Mouse (Mus musculus): ENCODE data around the gene Wfikkn1.
A peak's percentile ranks its signal among the peaks of the same experiment; 100 is the strongest.

Wfikkn1 gene

GRCm38 (mm10) chr17:25880196-25880910 lies at the start of gene Wfikkn1:
Gene Wfikkn1, minus strand, starts transcription at chr17:25880858.
- DNase-seq (ENCODE audit: low spot score), result no peak

GRCm38 (mm10) chr17:25925348-25925747 lies 44.7 kb upstream of the Wfikkn1 start:
- no peak for DNase-seq (ENCODE audit: low spot score)

DNA sequence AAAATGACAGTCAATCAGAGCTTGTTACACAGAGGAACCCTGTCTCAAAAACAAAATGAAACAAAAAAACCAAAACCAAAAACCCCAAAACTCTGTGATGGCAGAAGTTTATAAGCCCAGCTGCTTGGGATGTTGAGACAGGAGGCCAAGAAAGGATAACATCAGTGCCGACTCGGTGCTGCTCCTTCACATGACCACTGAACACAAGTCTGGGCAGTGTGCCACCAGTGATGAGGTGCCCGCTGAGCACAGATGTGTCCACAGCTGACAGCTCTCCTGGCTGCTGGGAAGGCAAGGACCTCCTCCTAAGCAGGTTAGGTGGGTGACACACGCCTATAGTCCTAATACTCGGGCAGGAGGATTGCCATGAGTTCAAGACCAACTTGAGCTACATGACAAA lies 41.5 kb upstream of the Wfikkn1 start:
- no peak for DNase-seq (ENCODE audit: low spot score)

GRCm38 (mm10) chr17:25919786-25920642 lies 39.4 kb upstream of the Wfikkn1 start:
- peak; percentile 100 for DNase-seq (ENCODE audit: low spot score)

DNA sequence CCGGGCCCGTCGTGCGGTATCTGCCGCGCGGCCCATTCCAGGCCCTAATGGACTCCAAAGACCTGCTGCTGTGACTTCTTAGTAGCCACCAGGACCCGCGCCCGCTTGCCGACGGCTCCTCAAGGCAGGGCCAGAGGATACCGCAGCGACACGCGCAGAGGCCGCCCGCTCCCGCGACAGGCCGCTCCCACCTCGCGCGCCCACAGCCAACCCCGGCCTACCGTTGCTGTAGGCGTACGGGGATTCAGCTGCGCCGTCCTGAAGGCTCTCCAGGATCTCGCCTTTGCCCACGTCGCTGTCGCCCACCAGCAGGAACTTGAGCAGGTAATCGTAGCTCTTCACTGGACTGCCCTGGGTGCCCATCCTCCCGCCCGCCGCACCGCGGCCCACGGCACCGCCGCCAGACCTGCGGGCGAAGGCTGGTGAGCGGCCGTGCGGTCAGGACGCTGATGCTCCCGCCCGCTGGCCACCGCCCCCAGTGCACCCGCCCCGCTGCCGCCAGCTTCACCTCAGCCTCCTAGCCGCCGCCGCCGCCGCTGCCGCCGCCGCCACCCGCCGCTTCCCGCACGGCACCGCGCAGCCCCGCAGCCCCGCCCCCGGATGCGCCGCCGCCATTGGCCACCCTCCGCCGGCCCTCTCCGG lies 38.6 kb upstream of the Wfikkn1 start, which contains the start of gene Rab40c:
Gene Rab40c, minus strand, starts transcription at position 584 of the 642 bp plus-strand sequence.
- DNase-seq (ENCODE audit: low spot score), result no peak

DNA sequence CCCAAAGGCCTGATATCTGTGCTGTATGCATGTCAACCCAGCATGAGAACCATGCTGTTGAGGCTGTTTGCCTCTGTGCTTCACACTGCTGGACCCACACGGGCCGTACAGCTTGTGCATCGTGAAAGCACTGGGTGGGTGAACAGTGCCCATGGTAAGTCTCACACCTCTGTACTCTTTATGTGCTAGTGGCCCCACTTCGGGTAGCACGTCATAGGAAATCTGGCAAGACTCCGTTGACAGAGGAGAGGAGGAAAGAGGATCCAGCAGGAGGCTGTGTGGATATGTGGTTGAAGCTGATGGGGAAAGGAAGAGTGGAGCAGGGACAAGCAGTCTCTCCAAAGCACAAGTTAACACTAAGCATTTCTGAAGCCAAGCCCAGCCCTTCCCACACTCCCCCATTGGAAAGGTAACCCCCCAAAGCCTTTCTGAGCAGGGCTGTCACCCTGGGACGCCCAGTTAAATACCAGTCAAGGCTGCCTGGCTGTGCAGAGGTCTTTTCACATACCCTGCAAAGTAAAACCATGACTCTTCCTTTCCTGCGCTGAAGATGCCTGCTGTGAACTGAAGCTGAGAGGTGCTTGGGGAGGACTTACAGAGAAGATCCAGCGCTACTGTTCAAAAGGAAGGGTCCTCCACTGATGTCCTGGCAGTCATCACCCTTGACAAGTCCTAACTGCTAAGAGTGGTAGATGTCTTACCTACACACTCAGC lies 37.5 kb upstream of the Wfikkn1 start:
- no peak for DNase-seq (ENCODE audit: low spot score)

- DNase-seq (ENCODE audit: low spot score), result peak; percentile 33
Measured at GRCm38 (mm10) chr17:25916931-25917647, 36.4 kb upstream of the Wfikkn1 start.

DNA sequence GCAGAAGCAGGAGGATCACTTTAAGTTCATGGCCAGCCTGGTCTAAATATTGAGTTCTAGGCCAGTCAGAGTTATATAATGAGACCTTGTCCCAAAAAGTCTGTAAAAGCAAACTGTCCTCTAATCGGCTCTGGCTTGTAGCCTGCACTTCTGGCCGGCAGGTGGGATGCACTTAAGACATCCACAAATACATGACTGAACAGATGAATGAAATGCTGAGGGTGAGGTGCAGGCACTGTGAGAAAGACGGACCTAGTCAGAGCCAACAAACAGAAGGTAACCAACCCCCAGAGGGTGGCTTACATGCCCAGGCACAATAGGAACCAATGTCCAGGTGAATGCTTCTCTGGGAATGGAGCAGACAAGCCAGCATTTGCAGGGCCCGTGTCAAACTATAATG lies 33.6 kb upstream of the Wfikkn1 start:
- DNase-seq (ENCODE audit: low spot score), result no peak

GRCm38 (mm10) chr17:25913877-25914275 lies 33.2 kb upstream of the Wfikkn1 start:
- DNase-seq (ENCODE audit: low spot score), result no peak

- DNase-seq (ENCODE audit: low spot score), result peak; percentile 23
Measured at GRCm38 (mm10) chr17:25913186-25913876, 32.7 kb upstream of the Wfikkn1 start.

DNA sequence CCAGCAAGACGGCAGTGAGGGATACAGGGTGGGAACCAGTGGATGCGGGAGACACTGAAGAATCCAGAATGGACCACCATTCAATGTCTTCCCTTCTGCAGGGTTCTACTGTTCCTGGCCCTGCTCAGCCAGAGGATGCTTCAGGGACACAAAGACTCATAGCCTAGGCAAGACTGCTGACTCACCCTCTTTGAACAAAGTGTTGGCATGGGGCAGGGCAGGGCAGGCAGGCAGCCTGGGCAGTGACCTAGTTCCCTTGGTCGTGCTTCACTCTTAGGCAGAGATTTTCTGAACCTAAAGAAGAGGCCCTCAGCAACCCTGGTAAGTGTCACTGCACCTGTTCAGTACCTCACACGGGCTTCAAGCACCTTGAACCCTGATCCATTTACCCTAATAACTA lies 31.2 kb upstream of the Wfikkn1 start:
- peak; percentile 33 for DNase-seq (ENCODE audit: low spot score)

GRCm38 (mm10) chr17:25907640-25908039 lies 27.0 kb upstream of the Wfikkn1 start:
- no peak for DNase-seq (ENCODE audit: low spot score)

DNA sequence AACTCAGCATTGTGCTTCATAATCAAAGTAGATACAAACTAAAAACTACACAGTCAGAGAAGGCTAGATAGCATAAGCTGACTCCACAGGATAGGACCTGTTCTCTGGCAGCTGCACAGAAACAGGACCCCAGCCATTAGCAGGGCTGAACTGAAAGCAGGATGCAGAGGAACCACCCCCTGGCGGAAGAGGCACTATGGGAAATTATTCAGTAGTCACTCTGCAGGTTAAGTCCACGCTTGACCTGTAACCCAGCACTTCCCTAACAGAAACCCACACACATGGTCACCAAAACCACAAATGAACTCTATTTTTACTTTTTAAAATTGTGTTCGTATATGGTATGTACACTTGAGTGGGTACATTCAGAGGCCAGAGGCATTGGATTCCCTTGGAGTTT lies 22.4 kb upstream of the Wfikkn1 start:
- DNase-seq (ENCODE audit: low spot score), result no peak

- no peak for DNase-seq (ENCODE audit: low spot score)
Measured at GRCm38 (mm10) chr17:25900193-25900592, 19.5 kb upstream of the Wfikkn1 start.

- DNase-seq (ENCODE audit: low spot score), result no peak
Measured at GRCm38 (mm10) chr17:25895891-25896290, 15.2 kb upstream of the Wfikkn1 start.

DNA sequence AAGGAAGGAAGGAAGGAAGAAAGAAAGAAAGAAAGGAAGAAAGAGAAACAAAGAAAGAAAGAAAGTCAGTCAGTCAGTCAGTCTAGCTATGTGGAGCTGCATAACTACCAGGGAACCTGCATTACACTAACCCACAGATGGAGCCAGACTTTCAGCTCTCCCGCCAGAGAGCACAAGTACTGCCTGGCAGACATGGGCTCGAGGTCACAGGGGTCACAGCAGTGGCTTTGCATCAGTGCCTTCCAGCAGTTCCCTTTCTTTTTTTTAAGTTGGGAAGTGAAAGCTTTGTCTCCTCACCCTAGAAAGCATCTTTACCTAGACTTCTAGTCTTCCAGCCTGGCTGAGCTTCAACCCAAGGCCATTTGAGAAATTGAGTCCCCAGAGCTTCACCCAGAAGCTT lies 14.8 kb upstream of the Wfikkn1 start:
- no peak for DNase-seq (ENCODE audit: low spot score)

DNA sequence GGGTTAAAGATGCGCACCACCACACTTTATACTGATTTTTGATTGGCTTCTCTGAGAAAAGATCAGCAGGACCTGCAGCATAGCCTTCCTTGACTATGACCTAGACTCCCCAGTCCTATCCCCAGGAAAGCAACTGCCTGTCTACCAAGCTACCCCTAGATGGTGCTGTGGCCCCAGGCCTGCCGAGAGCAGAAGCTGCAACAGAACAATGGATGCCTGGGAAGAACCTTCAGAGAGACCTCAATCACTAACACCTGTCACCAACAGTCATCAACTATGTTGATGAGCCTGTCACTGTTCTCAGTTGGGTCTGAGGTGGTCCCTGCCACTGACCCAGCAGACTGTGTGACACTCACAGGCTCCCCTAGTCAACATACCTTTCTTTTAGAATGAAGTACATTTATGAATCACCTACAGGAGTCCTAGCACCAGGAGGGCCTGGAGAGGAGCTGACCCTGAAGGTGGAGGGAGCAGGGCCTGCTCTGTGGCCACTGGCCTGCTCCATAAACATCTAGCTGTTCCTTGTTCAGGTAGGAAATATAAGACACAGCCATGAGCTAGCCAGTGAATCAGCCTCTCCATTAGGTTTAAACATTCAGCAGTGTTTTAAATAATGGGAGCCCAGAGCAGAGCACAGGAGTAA lies 13.4 kb upstream of the Wfikkn1 start:
- no peak for DNase-seq (ENCODE audit: low spot score)

- DNase-seq (ENCODE audit: low spot score), result no peak
Measured at GRCm38 (mm10) chr17:25888837-25889236, 8.2 kb upstream of the Wfikkn1 start.

- no peak for DNase-seq (ENCODE audit: low spot score)
Measured at GRCm38 (mm10) chr17:25887467-25887866, 6.8 kb upstream of the Wfikkn1 start.

DNA sequence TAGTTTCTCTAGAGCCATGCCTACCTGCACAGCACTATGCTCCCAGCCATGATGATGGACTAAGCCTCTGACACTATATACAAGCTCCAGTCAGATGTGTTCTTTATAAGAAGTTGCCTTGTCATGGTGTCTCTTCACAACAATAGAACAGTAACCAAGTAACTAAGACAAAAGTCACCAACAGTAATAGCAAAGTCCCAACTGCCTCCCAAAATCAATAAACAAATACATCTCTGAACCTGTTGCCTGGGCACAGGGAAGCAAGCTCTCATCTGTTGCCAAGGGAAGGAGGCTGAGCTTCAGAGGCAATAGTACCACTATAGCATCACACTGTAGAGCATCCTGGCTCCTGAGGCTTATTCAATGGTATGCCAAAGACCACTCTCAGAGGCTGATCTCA lies 6.1 kb upstream of the Wfikkn1 start:
- no peak for DNase-seq (ENCODE audit: low spot score)
